Mouse (Mus musculus): ENCODE data around the gene Nr5a2.

Nr5a2 gene

GRCm38 (mm10) chr1:136888704-136889103, 71.5 kb downstream of the Nr5a2 start:
- ChIA-PET CTCF (interaction anchor here in 3 of 4 experiments (0.5 to 1.4 kb wide), 3 partner anchors 11 to 205 kb away, joined by 3 to 4 read pairs (median 4); no protein-coding TSS in a partner anchor), POLR2A (interaction anchor here in 2 of 4 experiments (1.2 to 2.1 kb wide), 2 partner anchors 10 to 61 kb away, joined by 3 to 6 read pairs; no protein-coding TSS in a partner anchor)

GRCm38 (mm10) chr1:136886678-136887077, 73.6 kb downstream of the Nr5a2 start:
- ChIA-PET POLR2A (interaction anchor here in 2 of 4 experiments (0.6 kb wide), 2 partner anchors 14 to 27 kb away, joined by 3 read pairs; no protein-coding TSS in a partner anchor), CTCF (no interaction called here)

GRCm38 (mm10) chr1:136883458-136884174, 76.6 kb downstream of the Nr5a2 start:
- CTCF ChIA-PET = no interaction called here
- POLR2A ChIA-PET = interaction anchor here in 1 of 4 experiments (0.9 kb wide), 1 partner anchor 41 kb away, joined by 3 read pairs; no protein-coding TSS in a partner anchor

- POLR2A ChIA-PET = no interaction called here
- CTCF ChIA-PET = no interaction called here
Observed at GRCm38 (mm10) chr1:136880260-136880659, 80.0 kb downstream of the Nr5a2 start.

GRCm38 (mm10) chr1:136875006-136875405, 85.2 kb downstream of the Nr5a2 start:
- POLR2A ChIA-PET = interaction anchor here in 1 of 4 experiments (1.6 to 1.8 kb wide), 2 partner anchors 9 to 13 kb away, joined by 3 to 4 read pairs; no protein-coding TSS in a partner anchor
- CTCF ChIA-PET = no interaction called here

- ChIA-PET POLR2A (interaction anchor here (0.5 to 1.7 kb wide), 14 partner anchors 9 to 740 kb away, joined by 3 to 12 read pairs (median 3); no protein-coding TSS in a partner anchor), CTCF (interaction anchor here in 2 of 4 experiments (0.6 to 1.1 kb wide), 3 partner anchors 88 to 328 kb away, joined by 3 to 7 read pairs (median 4); no protein-coding TSS in a partner anchor)
Observed at GRCm38 (mm10) chr1:136868955-136869354, 91.3 kb downstream of the Nr5a2 start.

- CTCF ChIA-PET = no interaction called here
- POLR2A ChIA-PET = interaction anchor here in 2 of 4 experiments (0.6 to 1.7 kb wide), 5 partner anchors 9 to 187 kb away, joined by 3 to 5 read pairs (median 3); no protein-coding TSS in a partner anchor
Observed at GRCm38 (mm10) chr1:136868285-136868684, 92.0 kb downstream of the Nr5a2 start.

GRCm38 (mm10) chr1:136866481-136867092, 93.7 kb downstream of the Nr5a2 start:
- ChIA-PET CTCF (interaction anchor here in 3 of 4 experiments (0.7 to 1.2 kb wide), 6 partner anchors 10 to 22 kb away, joined by 3 to 8 read pairs (median 3); no protein-coding TSS in a partner anchor), POLR2A (interaction anchor here in 2 of 4 experiments (0.6 to 1.8 kb wide), 3 partner anchors 9 to 123 kb away, joined by 3 to 4 read pairs (median 4); no protein-coding TSS in a partner anchor)

GRCm38 (mm10) chr1:136863209-136863608, 97.0 kb downstream of the Nr5a2 start:
- CTCF ChIA-PET = no interaction called here
- POLR2A ChIA-PET = interaction anchor here in 2 of 4 experiments (0.7 to 2.1 kb wide), 2 partner anchors 9 to 12 kb away, joined by 3 to 5 read pairs; no protein-coding TSS in a partner anchor

GRCm38 (mm10) chr1:136859454-136859853, 100.8 kb downstream of the Nr5a2 start:
- POLR2A ChIA-PET = interaction anchor here in 3 of 4 experiments (0.6 to 1.8 kb wide), 8 partner anchors 9 to 92 kb away, joined by 3 to 5 read pairs (median 4); no protein-coding TSS in a partner anchor
- CTCF ChIA-PET = interaction anchor here in 1 of 4 experiments (0.7 kb wide), 1 partner anchor 17 kb away, joined by 5 read pairs; no protein-coding TSS in a partner anchor

GRCm38 (mm10) chr1:136858724-136859123, 101.5 kb downstream of the Nr5a2 start:
- POLR2A ChIA-PET = interaction anchor here in 2 of 4 experiments (1.0 to 1.8 kb wide), 3 partner anchors 10 to 32 kb away, joined by 4 to 5 read pairs (median 5); no protein-coding TSS in a partner anchor
- CTCF ChIA-PET = interaction anchor here in 1 of 4 experiments (0.6 kb wide), 1 partner anchor 307 kb away, joined by 4 read pairs; no protein-coding TSS in a partner anchor

GRCm38 (mm10) chr1:136856104-136856503, 104.1 kb downstream of the Nr5a2 start:
- POLR2A ChIA-PET = interaction anchor here in 2 of 4 experiments (0.6 kb wide), 2 partner anchors 51 to 460 kb away, joined by 3 to 4 read pairs; no protein-coding TSS in a partner anchor

GRCm38 (mm10) chr1:136848791-136849190, 111.5 kb downstream of the Nr5a2 start:
- ChIA-PET POLR2A (no interaction called here), CTCF (no interaction called here)

More at GRCm38 (mm10) chr1:136856104-136856503, 104.1 kb downstream of the Nr5a2 start:
- CTCF ChIA-PET = interaction anchor here (0.6 to 1.3 kb wide), 7 partner anchors 79 to 300 kb away, joined by 3 to 8 read pairs (median 3); no protein-coding TSS in a partner anchor

GRCm38 (mm10) chr1:136846081-136846480, 114.2 kb downstream of the Nr5a2 start:
- ChIA-PET CTCF (interaction anchor here in 1 of 4 experiments (0.7 kb wide), 1 partner anchor 81 kb away, joined by 3 read pairs; no protein-coding TSS in a partner anchor), POLR2A (no interaction called here)

GRCm38 (mm10) chr1:136845341-136845740, 114.9 kb downstream of the Nr5a2 start:
- ChIA-PET CTCF (interaction anchor here in 1 of 4 experiments (0.7 kb wide), 1 partner anchor 80 kb away, joined by 3 read pairs; no protein-coding TSS in a partner anchor), POLR2A (no interaction called here)

- ChIA-PET POLR2A (interaction anchor here in 1 of 4 experiments (1.2 to 1.3 kb wide), 2 partner anchors 10 to 73 kb away, joined by 3 read pairs; no protein-coding TSS in a partner anchor), CTCF (no interaction called here)
Observed at GRCm38 (mm10) chr1:136840512-136840911, 119.7 kb downstream of the Nr5a2 start.

GRCm38 (mm10) chr1:136839202-136839601, 121.0 kb downstream of the Nr5a2 start:
- ChIA-PET CTCF (no interaction called here), POLR2A (interaction anchor here in 1 of 4 experiments (1.3 to 1.6 kb wide), 3 partner anchors 29 to 74 kb away, joined by 3 to 4 read pairs (median 3); no protein-coding TSS in a partner anchor)

- ChIA-PET POLR2A (interaction anchor here in 3 of 4 experiments (0.6 to 0.8 kb wide), 3 partner anchors 119 to 1074 kb away, joined by 3 to 5 read pairs (median 4); no protein-coding TSS in a partner anchor), CTCF (interaction anchor here in 2 of 4 experiments (0.5 to 0.7 kb wide), 2 partner anchors 275 to 386 kb away, joined by 5 to 10 read pairs; no protein-coding TSS in a partner anchor)
Observed at GRCm38 (mm10) chr1:136832305-136833152, 127.7 kb downstream of the Nr5a2 start.
